Mouse (Mus musculus) lung, postnatal 14 days (tissue): Measurements from ENCODE around the gene Myl10.
"Not testable (repeated sequence)": the region's sequence is repeated elsewhere in the genome, so short reads cannot be mapped to it uniquely, and the experiment has no call there.

ENCODE experiments used
- DNase-seq: peaks from one replicate; pipeline ENCODE4 v3.0.0; 2021

Myl10 gene

GRCm38 (mm10) chr5:136706803-136707202, 13.9 kb downstream of the Myl10 start:
- peak; percentile 83 for DNase-seq

- no peak for DNase-seq
Observed at GRCm38 (mm10) chr5:136708116-136708515, 15.2 kb downstream of the Myl10 start.

- peak; percentile 77 for DNase-seq
Observed at GRCm38 (mm10) chr5:136710742-136711141, 17.8 kb downstream of the Myl10 start.

- no peak for DNase-seq
Observed at GRCm38 (mm10) chr5:136714232-136714875, 21.4 kb downstream of the Myl10 start.

- DNase-seq, result peak; percentile 63
Observed at GRCm38 (mm10) chr5:136714879-136715278, 21.9 kb downstream of the Myl10 start.

- no peak for DNase-seq
Observed at GRCm38 (mm10) chr5:136716696-136717572, 24.0 kb downstream of the Myl10 start.

- DNase-seq, result no peak
Observed at GRCm38 (mm10) chr5:136717573-136717854, 24.6 kb downstream of the Myl10 start.

GRCm38 (mm10) chr5:136718656-136719055, 25.7 kb downstream of the Myl10 start:
- no peak for DNase-seq

GRCm38 (mm10) chr5:136721596-136721995, 28.6 kb downstream of the Myl10 start:
- DNase-seq, result no peak

- DNase-seq, result not testable (repeated sequence)
Observed at GRCm38 (mm10) chr5:136726271-136726670, 33.3 kb downstream of the Myl10 start.

GRCm38 (mm10) chr5:136738918-136739317, 46.0 kb downstream of the Myl10 start:
- no peak for DNase-seq

- no peak for DNase-seq
Observed at GRCm38 (mm10) chr5:136746596-136746995, 53.6 kb downstream of the Myl10 start.
